Mouse (Mus musculus) heart, embryonic 14.5 days (tissue): Measurements from ENCODE around the gene Gzmd. TPM values are rescaled to one million over a fixed set of nuclear protein-coding genes. Genes with fewer than 3 reads are reported as not detected.

Source experiments
- ATAC-seq: fragments of 200-750 bp; cut with Nextera tagmentation; 2 replicates; pipeline ENCODE4 v1.8.0; 2017; ENCODE audit warnings: low read depth, moderate TSS enrichment; ENCODE audit not compliant: insufficient number of reproducible peaks, insufficient read depth, low FRiP score
- H3K27ac ChIP-seq, 2 experiments: fragments of 200-500 bp in 1 of 2; fragments of 300-500 bp in 1 of 2; sonication (generic) in 1 of 2; replicated peaks in 1 of 2; 2 replicates each; pipeline ENCODE4 v1.5.1; 2012 to 2014; ENCODE audit warnings: low read depth in 2 of 2, low read length in 2 of 2, control low read depth in 1 of 2, mild to moderate bottlenecking in 1 of 2, mixed read lengths in 1 of 2; ENCODE audit not compliant: control insufficient read depth in 1 of 2, insufficient read depth in 1 of 2
- H3K27me3 ChIP-seq: fragments of 300-500 bp; sonication (generic); 2 replicates; pipeline ENCODE4 v1.6.1; 2014; ENCODE audit warnings: mild to moderate bottlenecking, low read length, control low read depth; ENCODE audit not compliant: control insufficient read depth, insufficient read depth
- H3K36me3 ChIP-seq: fragments of 300-500 bp; sonication (generic); 2 replicates; pipeline ENCODE4 v1.6.1; 2014; ENCODE audit warnings: mild to moderate bottlenecking, control low read depth, low read length, mixed read lengths; ENCODE audit not compliant: control insufficient read depth, insufficient read depth
- H3K4me1 ChIP-seq, 2 experiments: fragments of 200-500 bp in 1 of 2; fragments of 300-500 bp in 1 of 2; sonication (generic) in 1 of 2; 2 replicates each; pipeline ENCODE4 v1.6.1; 2012 to 2014; ENCODE audit warnings: low read length in 2 of 2, control low read depth in 1 of 2, mixed read lengths in 1 of 2; ENCODE audit not compliant: control insufficient read depth in 2 of 2, insufficient read depth in 2 of 2
- H3K4me2 ChIP-seq: fragments of 300-500 bp; sonication (generic); 2 replicates; pipeline ENCODE4 v1.6.1; 2014; ENCODE audit warnings: mild to moderate bottlenecking, low read length
- H3K4me3 ChIP-seq, 2 experiments: fragments of 200-500 bp in 1 of 2; fragments of 300-500 bp in 1 of 2; sonication (generic) in 1 of 2; 2 replicates each; pipeline ENCODE4 v1.5.1; 2012 to 2014; ENCODE audit warnings: low read length in 2 of 2, mild to moderate bottlenecking in 2 of 2, control low read depth in 1 of 2, low read depth in 1 of 2, moderate library complexity in 1 of 2; ENCODE audit not compliant: control insufficient read depth in 1 of 2, insufficient read depth in 1 of 2
- H3K9ac ChIP-seq: fragments of 300-500 bp; sonication (generic); 2 replicates; pipeline ENCODE4 v1.6.1; 2014; ENCODE audit warnings: mild to moderate bottlenecking, low read length
- H3K9me3 ChIP-seq: fragments of 300-500 bp; sonication (generic); 2 replicates; pipeline ENCODE4 v1.6.1; 2016; ENCODE audit warnings: low read length, control low read depth; ENCODE audit not compliant: control insufficient read depth
- WGBS: fragments of 180-500 bp; shearing (Covaris S2); extraction: QIAGEN DNeasy Blood & Tissue Kit; methylation state at CpG from one replicate; pipeline ENCODE4 v1.1.7; 2014; 5-methylcytosine and 5-hydroxymethylcytosine counted together
- microRNA-seq: library from miRNA; unstranded; fragments of <30 nt; microRNA quantifications from one replicate; pipeline ENCODE4, GENCODE M21; 2016
- polyA plus RNA-seq: library from polyadenylated mRNA; unstranded; fragments of >200 nt; fragmentation: Nextera tagmentation; extraction: Ambion mirVana; gene quantifications from 2 replicates; pipeline ENCODE4 v1.2.1, GENCODE M21; 2014

Gzmd gene
- polyA plus RNA-seq, 1 experiment from 2014 or later: not detected

- no peak overlapping the region for H3K27ac ChIP-seq
- H3K4me2 ChIP-seq: no peak overlapping the region
- H3K4me1 ChIP-seq: no peaks in the 10 kb centered on the region
- H3K9me3 ChIP-seq: no peaks in the 10 kb centered on the region
- ATAC-seq: no peak
- 89% methylated on average over 4 of the region's 4 CpGs for WGBS
- H3K27me3 ChIP-seq: no peaks in the 10 kb centered on the region
- H3K36me3 ChIP-seq: no peaks in the 10 kb centered on the region
- no peak overlapping the region for H3K9ac ChIP-seq
- no peak overlapping the region for H3K4me3 ChIP-seq
These were observed 50.4 kb downstream of the Gzmd start for GRCm38 (mm10) chr14:56082016-56082415.

Small RNA genes lying within 50 kb of the gene (microRNA-seq; reads per million reads assigned to microRNA genes)
- not detected for gene Mir6949

Other genes starting within 250 kb of the Gzmd start
- gene Cbln3, start 248.2 kb downstream of the Gzmd start, polyA plus RNA-seq: 0.24 and 0.61 TPM in 2 replicates
- gene Khnyn, start 247.7 kb downstream of the Gzmd start, polyA plus RNA-seq: 5.7 and 6.1 TPM in 2 replicates
- 51.6 and 52.1 TPM in 2 replicates for gene Sdr39u1, start 232.3 kb downstream of the Gzmd start, polyA plus RNA-seq
- gene Cma1, start 187.9 kb downstream of the Gzmd start, polyA plus RNA-seq: 2.6 and 3.5 TPM in 2 replicates
- gene Cma2, start 181.6 kb downstream of the Gzmd start, polyA plus RNA-seq: not detected in 2 replicates
- gene Mcpt1, start 114.6 kb downstream of the Gzmd start, polyA plus RNA-seq: not detected in 2 replicates
- gene Mcpt9, start 102.1 kb downstream of the Gzmd start, polyA plus RNA-seq: not detected in 2 replicates
- not detected in 2 replicates for gene Mcpt2, start 90.6 kb downstream of the Gzmd start, polyA plus RNA-seq
- gene Mcpt4, start 70.3 kb downstream of the Gzmd start, polyA plus RNA-seq: 0.49 and 0.90 TPM in 2 replicates
- 0.42 and 0.50 TPM in 2 replicates for gene Mcpt8, start 47.3 kb downstream of the Gzmd start, polyA plus RNA-seq
- gene Ctsg, start 30.0 kb downstream of the Gzmd start, polyA plus RNA-seq: 0.40 and 0.41 TPM in 2 replicates
- gene Gzme, start 12.0 kb downstream of the Gzmd start, polyA plus RNA-seq: not detected in 2 replicates
- not detected in 2 replicates for gene Gzmg, start 27.0 kb upstream of the Gzmd start, polyA plus RNA-seq
- gene Gzmn, start 42.0 kb upstream of the Gzmd start, polyA plus RNA-seq: not detected in 2 replicates
- gene Gzmf, start 78.8 kb upstream of the Gzmd start, polyA plus RNA-seq: not detected in 2 replicates
- gene Gzmc, start 102.0 kb upstream of the Gzmd start, polyA plus RNA-seq: not detected in 2 replicates
- gene Gzmb, start 129.7 kb upstream of the Gzmd start, polyA plus RNA-seq: not detected in 2 replicates
- gene Atp12a, start 232.5 kb upstream of the Gzmd start, polyA plus RNA-seq: not detected in 2 replicates